Mouse (Mus musculus) ovary, postnatal 14 days (tissue): ENCODE data around the gene Robo4.

Source experiments
- DNase-seq: peaks from one replicate; pipeline ENCODE4 v3.0.0; 2022; ENCODE audit warnings: low spot score

The Robo4 gene

GRCm38 (mm10) chr9:37401802-37402201 is at the start of gene Robo4:
Gene Robo4 (plus strand): TSS chr9:37401897.
- DNase-seq = no peak

DNA sequence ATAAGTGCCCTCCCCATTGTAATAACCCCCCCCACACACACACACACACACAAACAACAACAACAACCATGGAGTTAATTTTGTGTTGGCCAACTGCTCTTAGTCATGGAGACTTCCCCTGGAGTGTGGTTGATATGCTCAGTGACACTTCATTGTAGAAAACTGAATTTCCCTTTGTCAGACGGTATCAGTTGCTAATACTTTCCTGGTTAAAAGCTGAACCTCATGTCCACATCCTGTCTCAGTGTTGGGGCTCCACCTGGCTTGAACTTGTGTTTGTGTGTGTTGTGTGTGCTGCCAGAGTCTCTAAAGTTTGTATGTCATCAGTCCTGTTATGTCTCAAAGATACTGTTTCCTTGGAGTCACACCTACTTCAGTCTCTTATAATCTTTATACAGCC is 47.2 kb upstream of the Robo4 start:
- DNase-seq = no peak

GRCm38 (mm10) chr9:37358713-37359330 is 42.9 kb upstream of the Robo4 start:
- DNase-seq = no peak

GRCm38 (mm10) chr9:37359331-37360220 is 42.1 kb upstream of the Robo4 start:
- peak; percentile 31 for DNase-seq

GRCm38 (mm10) chr9:37362084-37362483 is 39.6 kb upstream of the Robo4 start:
- no peak for DNase-seq

- DNase-seq = no peak
These were observed 38.8 kb upstream of the Robo4 start for GRCm38 (mm10) chr9:37362881-37363280.

GRCm38 (mm10) chr9:37363551-37363950 is 38.1 kb upstream of the Robo4 start:
- no peak for DNase-seq

DNA sequence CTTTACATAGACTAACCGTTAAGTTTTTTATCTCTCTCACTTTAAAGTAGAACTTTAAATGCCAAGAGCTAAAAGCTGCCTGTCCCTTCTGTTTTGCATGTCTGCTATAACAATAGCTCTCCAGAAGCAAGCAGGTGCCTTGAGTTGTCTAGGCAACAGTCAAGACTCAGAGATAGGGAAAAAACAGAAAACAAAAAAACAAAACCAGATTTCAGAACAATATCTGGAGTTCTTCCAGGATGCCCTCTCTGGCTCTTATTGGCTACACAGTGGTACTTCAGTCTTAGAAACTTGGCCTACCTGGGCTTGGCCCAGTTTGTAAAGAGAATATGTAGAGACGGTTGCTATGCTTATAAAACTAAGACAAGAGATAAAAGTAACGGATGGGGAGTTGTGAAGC is 37.3 kb upstream of the Robo4 start:
- DNase-seq = no peak

GRCm38 (mm10) chr9:37365706-37366105 is 36.0 kb upstream of the Robo4 start:
- DNase-seq = no peak

DNA sequence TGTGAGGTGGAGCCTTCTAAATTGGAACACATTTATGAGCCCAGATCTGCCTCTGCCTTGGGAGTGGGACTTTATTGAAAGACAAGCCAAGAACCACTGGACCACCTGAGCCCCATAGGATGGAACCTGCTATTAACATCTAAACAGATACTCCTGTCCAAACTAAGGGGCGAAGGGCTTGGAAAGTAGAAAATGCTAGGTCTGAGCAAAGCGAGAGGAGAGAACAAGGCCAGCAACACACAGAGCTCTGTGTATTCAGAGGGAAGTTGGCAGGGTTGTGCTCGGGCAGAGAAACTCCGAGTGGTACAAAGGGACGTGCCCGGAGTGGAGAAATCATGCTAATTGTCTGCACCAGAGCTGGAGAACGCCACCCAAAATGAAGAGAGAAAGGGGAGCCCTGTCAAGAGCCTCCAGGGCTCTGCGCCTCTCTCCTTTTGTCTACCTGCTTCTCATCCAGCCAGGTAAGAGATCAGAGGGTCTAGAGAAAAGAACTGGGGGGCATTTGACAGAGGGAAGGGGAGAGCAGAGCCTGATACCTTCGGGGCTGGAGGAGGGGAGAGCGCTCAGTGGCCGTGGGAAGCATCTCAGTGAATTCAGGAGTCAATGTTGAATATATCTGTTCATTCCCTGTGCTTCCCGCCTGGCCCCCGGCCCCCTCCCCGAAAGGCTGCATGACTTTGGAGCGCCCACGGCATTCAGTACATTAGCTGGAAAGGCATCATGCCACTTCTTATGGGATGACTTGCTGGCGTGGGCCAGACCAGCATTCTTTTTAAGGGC is 34.2 kb upstream of the Robo4 start, which contains the start of gene Hepacam:
Gene Hepacam, plus strand, starts transcription at position 51 of the 780 bp plus-strand sequence.
- no peak for DNase-seq

DNA sequence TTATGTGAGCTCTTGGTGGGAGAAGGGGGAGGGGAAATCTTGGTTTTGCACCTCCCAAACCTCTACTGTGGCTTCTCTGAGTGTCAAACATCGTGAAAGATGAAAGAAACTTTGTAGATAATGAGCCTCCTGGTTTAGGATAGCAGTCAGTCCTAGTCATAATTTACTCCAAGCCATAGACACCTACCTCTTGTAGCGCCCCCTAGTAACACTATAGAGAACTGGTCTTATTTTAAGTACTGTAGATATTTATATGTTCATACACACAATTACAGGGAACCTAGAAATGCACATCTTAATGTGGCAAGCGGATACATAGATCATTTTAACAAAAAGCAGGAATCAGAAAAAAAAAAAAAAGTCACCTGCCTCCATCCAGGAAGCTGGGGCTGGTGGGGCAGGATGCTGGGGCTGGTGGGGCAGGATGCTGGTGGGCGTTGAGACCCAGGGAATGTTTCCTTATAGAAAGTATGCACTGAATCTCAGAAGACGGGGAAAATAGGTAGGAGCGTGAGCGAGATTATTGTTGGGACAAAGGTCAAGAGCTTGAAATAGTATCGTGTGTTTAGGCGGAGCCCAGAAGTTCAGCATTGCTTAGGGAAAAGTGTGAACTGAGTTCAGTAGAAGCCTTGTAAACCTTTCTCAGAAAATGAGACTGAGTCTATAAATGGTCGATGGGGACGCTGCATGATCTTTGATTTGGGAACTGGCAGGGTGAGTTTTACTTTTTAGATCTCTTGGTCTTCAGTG is 33.4 kb upstream of the Robo4 start:
- DNase-seq = no peak

GRCm38 (mm10) chr9:37368860-37369259 is 32.8 kb upstream of the Robo4 start:
- no peak for DNase-seq

GRCm38 (mm10) chr9:37371232-37371801 is 30.4 kb upstream of the Robo4 start:
- no peak for DNase-seq

GRCm38 (mm10) chr9:37375718-37376117 is 26.0 kb upstream of the Robo4 start:
- DNase-seq = no peak

DNA sequence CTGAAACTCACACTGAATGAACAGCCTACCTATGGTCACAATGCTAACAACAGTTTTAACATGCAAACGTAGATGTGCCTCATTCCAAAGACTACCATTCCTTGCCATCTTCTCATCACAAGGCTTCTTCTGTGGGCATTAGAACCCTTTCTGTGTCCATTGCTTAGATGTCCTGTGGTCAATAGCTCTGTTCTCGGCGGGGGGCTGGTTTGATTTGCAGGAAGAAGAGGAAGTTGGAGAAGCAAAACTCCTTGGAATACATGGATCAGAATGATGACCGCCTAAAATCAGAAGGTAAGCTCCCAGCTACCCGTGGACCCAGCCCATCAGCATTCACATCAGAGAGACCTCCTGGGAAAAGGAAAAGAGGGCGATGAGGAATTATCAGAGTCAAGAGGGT is 18.5 kb upstream of the Robo4 start:
- DNase-seq = no peak

DNA sequence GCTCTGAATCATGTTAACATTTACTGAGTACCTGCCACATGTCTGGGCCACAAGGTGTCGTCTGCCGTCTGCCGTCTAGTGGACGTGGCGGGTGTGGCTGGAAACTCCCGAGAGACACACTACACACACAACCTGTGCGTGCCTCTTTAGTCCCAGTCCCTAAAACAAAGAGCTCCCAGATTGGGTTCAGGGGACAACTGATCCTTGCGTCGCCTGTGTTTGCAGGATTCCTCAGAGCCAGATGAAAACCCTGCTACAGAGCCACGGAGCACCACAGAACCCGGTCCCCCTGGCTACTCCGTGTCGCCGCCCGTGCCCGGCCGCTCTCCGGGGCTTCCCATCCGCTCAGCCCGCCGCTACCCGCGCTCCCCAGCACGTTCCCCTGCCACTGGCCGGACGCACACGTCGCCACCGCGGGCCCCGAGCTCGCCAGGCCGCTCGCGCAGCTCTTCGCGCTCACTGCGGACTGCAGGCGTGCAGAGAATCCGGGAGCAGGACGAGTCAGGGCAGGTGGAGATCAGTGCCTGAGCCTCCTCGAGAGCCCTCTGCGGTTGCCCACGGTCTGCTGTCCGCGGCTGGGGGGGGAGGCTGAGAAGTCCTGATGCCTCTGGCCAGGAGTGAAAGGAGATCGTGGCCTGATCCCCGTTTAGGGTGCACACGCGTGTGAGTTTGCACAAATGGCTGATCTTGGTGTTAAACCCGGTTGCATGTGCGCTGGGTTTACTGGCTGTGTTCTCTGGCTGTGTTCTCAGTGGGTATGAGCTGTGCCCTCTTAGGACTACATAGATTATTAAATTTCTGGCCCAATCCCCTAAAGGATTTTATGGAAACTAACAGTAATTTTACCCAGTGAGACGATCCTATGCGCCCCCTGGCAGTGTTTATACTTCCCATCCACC is 17.2 kb upstream of the Robo4 start:
- DNase-seq = peak; percentile 15

GRCm38 (mm10) chr9:37390891-37391290 is 10.8 kb upstream of the Robo4 start:
- no peak for DNase-seq

DNA sequence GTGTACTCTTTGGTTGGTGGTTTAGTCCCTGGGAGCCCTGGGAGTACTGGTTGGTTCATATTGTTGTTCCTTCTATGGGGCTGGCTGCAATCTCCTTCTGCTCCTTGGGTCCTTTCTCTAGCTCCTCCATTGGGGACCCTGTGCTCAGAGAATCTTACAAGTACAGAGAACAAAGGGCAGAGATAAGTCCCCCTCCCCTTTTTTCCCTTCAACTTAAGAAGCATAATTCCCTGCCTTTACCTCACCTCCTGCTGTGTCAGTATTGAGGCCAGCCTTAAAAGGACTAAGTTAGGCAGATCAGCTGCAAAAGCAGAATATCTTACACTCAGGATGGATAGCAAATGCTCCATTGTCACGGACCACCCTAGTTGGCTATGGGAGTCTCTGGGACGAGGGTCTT is 9.6 kb upstream of the Robo4 start:
- DNase-seq = no peak

DNA sequence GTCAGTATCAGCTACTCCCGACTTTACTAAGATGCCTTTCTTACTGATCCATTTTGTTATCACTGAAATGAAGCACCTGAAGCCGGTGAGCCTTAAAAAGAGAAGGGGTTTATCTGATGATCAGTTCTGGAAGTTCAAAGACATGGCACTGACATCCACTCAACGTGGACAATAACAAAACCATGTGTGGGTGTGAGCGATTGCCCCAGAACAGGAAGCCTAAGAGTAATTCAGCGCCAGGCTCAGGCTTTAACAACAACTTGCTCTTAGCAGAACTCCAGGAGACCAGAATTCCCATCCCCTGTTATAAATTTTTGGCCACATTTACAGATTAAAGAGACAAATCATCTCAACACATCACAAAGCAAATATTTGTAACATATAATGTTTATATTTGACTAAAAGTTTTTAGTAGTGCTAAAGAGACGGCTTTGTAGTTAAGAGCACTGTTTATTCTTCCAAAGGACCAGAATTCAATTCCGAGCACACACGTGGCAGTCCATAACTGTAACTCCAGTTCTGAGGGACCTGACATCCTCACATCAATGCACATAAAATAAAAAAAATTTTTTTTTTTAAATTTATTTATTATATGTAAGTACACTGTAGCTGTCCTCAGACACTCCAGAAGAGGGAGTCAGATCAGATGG is 8.1 kb upstream of the Robo4 start:
- DNase-seq = no peak

- DNase-seq = no peak
These were observed 1.1 kb upstream of the Robo4 start for GRCm38 (mm10) chr9:37400585-37400984.
